Mouse (Mus musculus) cerebellum, adult 8-10 months (tissue): ENCODE measurements around the gene Tmtc2.

Experiments
- DNase-seq: peaks from one replicate; pipeline ENCODE4 v3.0.0; 2022

Tmtc2 gene

DNA sequence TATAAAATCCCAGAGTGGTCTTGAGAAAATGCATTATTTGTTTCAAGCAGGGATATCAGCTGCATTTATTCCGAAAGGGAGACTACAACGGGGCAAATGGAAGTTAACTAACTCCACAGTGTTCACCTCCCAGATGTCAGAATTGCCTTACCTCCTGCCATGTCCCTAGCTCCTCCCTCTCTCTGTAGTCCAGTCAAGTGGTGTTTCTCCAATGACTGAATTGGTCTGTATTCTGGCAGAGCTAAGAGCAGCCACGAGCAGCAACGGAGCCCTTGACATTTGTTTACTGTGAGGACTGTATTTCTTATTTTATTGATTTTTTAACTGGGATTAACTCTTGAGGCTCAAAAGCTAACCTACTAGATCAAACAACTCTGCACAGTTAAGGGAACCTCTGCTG, 81.8 kb downstream of the Tmtc2 start:
- no peak for DNase-seq

DNA sequence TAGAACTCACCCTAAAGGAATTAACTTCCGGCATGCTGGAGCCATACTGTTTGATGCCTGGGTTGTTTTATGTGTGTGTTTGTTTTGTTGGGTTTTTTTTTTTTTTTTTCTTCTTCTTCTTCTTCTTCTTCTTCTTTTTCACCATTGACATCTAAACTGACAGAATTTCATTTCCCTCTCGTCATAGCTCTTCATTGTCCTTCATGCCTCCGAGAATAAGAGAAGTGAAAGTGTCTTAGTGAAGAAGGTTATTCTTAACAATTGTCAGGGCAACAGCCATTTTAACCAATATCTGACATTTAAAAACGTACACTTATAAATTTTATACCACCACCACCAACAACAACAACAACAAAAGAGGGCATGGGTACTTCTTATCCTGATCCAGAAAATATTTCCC, 83.5 kb downstream of the Tmtc2 start:
- DNase-seq, result no peak

DNA sequence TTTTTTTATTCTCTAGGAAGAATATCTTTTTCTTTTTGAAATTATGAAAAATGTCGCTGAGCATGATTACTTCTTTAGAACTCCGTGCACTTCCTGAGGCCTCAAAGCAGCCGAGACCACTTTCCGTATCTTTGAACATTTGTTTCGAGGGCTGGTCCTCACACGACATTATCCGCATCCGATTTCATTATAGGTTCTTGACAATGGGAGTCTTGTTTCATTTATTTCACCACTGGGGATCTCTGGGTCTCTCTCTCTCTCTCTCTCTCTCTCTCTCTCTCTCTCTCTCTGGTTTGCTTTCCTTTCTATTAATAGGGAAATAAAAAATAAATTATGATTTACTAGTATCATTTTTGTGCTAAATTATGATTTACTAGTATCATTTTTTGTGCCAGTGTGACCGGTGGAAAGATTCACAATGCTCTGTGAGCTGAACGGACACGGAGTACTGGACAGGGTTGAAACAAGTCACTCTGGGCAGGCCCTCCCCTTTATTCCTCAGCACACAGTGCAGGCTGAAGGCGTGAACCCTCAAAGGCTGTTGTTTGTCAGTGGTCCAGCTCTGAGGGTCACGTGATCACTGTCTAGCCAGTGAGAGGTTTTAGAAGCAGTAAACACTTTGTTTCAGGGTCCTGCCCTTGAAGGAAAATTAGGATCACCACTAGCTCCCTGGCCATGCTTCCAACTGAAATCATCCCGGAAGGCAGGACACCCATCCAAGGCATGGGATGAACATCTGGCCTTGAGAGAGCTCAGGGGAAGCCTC, 84.1 kb downstream of the Tmtc2 start:
- no peak for DNase-seq

DNA sequence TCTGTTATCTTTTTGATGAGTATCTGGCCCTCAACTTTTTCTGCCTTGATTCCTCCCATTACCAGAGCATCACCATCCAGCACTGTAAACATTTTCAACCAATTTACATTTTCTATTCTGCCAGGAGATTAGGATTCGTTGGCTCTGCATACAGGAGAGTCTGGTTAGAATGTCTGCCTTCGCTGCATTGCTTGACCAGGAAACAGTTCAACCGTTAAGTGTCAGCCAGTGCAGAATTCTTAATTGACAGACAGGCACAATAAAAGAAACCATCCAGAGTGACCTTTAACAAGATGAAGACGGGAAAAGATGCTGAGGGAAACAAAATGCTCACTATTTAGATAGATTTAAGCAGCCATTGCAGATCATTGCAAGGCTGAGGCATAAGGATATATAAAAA, 87.3 kb downstream of the Tmtc2 start:
- DNase-seq, result no peak

DNA sequence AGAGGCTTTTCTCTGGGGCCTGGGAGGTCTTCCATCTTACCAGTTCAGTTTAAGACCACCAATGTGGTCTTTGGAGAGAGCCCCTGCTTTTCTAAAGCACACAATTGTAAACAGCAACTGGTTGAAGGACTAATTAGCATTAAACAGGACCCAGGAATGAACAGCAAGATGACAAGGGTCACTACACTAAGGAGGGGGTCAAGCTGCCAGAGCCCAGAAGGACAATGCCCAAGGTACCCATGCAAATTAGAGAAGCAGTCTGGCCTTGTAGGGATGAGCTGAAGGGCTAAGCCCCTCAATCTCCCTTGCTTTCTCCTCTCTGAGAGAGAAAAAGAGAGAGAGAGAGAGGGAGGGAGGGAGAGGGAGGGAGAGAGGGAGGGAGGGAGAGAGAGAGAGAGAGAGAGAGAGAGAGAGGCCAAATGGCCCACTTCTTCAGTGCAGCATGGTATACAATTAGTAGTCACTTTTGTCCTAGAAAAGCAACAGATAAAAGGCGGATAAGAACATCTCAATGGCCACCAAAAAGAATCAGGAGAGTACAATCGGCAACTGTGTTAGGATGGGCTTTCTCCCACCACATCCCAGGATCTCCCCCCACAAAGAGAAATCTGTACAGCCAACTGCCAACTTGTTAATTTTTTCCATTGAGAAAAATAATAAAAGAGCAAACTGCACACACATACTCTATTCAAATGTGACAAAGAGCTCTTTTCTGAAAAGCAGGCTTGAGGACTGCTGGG, 89.7 kb downstream of the Tmtc2 start:
- DNase-seq, result no peak

DNA sequence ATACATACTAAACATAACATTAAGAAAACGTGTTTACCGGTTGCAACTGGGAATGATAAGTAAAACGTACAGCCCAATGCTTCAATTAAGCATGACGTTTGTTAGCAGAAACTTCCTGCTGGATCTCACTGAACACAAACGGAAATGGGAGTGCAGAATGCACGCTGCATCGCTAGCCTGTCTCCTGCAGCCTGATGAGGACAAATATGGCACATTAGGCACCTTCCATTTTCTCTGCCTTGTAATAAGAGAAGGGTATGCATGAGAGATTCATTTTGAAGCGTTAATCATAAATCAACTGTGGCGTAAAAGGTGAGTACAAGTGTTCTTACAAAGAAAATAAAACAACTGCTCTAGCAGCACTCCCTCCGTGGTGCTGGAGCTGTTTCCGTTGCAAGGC, 94.5 kb downstream of the Tmtc2 start:
- DNase-seq, result no peak

DNA sequence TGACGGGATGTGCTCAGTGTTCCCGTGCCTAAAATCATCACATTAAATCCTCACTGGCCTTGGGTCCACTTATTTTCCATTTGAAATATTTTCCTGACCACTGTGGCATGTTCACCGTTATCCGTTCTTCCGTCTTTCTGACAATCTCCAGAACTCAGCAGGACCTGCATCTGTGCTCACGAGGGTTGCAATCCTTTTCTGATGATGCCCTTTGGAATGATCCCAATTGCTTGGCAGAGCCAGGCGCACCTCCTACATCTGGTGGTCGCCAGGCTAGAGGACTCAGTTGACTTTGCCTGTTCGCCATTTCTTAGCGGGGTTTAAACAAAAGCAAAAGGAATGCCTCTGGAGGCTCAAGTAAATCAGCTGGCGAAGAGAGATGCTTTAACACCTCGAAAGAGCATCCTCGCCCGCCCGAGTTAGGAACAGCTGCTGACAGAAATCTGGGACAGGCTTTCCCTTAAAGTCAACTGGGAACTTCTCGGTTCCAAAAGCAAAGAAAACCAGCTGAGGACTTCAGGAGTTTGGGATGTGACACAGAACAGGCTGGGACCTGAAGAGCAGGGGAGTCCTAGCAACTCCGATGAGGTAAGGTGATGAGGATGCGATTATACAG, 96.5 kb downstream of the Tmtc2 start:
- no peak for DNase-seq

DNA sequence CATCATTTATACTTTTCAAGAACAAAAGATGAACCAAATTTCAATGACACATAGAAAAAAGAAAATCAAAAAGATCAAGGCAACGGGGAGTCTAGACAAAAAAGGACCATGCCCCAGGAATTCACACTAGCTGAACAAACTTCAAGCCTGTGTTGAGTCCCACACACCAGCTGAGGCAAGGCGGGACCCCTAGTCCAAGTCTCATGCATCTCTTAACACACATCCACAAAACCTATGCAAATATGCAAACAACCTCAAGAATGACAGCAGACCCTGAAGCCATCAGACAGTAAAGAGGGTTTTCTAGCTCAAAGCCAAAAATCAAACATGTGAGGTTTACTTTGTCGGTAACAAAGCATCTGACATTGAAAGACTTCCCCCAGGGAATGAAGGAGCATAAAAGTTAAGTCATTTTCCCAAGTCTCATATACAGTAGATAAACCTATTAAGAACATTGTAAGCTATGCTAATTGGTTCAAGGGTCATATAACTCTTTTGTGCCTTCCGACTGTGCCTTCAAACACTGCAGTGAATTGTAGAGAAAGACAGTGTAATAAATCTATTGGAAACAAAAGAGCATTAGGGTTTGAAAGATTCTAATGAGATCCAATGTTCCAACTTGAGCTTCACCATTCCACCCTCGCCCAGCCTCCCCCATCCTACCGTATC, 100.0 kb downstream of the Tmtc2 start:
- DNase-seq, result no peak

DNA sequence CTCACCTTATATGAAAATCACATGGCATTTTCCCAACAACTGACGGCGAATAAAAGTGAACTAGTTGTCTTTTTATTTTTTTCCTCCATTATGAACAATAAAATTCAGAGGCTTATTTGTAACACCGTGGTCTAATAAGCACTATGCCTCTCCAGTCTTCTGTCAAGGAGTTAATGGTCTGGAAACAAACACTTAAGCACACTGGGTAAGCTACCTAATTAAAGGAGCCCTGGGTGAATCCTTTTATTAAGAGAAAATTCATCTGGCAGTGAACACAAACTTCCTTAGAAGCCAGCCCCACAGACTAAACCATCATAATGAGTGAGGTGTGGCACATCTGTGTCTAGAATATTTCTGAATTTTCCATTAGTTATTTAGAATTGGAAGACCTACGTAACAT, 109.9 kb downstream of the Tmtc2 start:
- DNase-seq, result no peak

DNA sequence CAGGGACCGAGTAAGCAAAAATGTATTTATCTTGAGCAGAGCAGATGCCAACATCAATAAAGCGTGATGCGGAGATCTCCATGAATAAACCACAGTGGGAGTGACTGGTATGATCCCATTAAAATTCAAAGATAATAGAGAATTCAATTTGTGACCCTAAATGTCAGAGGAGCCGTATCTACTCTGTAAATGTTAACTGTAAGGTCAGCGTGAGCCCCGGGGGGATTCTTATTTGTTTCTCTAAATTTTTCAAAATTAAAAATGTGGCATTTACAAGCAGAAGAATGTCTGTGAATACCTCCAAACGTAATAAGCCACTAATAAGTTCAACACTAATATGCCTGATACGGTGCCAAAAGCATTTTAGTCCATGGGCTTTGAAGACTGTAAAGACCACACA, 120.8 kb downstream of the Tmtc2 start:
- DNase-seq, result no peak

DNA sequence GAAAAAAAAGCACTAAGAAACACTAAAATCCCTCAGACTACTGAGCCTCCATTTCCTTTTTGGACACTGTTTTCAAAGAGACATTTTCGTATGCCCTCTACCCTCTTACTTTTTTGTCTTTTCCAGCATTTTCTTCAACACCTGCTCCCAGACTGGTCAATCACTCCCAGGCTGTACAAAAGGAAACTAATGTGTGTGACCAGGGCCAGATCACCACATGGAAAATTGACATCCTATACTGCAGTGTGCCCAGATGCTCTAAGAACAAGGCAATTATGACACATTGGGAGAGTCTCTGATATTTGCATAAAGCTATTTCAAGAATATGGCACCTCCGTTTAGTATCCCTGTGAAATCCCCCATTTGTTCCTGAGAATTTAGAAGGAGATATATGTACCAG, 127.1 kb downstream of the Tmtc2 start:
- DNase-seq, result no peak

DNA sequence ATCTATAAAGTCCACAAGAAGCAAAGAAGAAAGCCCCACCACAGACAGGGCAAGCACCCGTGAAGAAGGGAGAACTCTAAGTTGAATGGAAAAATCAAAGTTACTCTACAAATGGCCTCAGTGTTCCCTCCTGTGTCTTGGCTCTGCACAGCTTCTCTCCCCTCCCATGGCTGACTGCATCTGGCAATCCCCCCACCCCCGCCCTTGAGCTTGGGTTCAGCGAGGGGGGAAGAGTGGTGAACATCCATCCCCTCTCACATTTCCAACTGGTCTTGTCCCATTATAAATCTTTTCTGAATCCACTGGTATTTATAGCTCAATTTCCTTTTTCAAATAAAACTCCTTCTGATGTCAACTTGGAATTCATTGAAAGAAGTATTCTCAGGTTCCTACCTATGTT, 129.9 kb downstream of the Tmtc2 start:
- DNase-seq, result no peak

DNA sequence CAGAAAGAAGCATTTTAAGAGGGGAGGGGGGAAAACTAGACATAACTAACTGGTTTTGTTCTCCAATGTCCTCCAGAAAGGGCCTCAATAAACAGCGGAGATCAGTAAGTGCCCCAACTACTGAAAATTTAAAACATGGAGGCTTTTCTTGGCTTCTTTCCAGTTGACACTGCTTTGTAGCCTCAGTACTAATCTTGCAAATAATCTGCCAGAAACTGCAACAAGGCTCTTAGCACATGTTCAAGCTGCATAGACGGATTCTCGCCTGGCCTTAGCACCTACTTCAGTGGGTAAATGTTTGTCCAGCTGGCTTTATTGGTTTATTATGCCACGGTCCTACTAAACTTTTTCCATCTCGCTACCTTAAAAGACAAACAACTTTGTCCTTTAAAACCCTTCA, 139.4 kb downstream of the Tmtc2 start:
- DNase-seq, result no peak

DNA sequence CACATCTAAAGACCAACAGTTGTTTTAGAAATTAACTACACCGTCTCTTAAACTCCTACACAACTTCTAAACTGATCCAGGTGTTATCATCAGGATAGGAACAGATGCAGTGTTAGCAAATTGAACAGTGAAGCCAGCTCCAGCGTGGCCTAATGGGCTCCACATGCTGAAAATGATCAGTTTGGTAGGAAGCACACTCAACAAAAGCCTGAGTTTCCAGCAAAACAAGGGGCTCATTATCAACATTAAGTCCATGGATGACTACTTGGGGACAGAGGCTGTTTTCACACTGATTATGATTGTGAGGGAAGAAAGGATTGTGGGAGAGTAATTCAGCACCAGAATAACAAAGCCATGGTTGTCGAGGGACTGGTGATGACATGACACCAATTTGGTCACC, 143.4 kb downstream of the Tmtc2 start:
- DNase-seq, result no peak

DNA sequence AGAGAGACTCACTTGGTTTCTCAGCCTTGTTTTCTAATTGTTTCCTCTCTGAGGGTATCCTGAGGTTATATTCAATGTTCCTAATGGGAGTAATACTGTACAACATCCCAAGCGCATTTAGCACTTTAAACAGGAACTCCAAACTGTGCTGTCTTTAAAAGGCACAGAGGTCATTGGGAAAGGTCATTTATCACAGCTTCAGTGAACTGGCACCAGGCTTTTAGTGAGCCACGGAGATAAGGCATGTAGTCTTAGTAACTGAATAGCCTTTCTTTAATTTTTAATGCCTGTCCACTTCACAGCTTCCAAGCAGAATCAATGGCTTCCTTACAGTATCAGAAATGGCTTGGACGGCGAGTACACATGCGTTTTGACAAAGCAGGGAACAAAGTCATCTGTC, 144.0 kb downstream of the Tmtc2 start:
- no peak for DNase-seq

DNA sequence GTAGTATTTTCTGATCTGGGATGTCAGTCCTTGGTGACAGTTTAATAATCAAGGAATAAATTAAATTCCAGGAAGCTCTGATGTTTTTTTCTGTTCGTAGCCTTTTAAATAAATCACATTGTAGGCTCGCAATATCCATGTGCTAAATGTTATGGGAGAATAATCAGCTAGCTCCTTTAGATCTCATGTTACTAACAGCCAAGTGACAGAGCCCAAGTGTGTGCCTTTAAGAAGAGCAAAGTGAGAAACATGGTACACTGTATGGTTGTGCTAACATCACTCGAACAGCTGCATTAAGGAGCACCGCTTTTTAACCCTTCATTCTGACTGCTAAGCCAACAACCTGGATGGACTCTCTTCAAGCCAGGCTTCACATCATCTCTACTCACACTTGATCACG, 146.2 kb downstream of the Tmtc2 start:
- DNase-seq, result no peak

DNA sequence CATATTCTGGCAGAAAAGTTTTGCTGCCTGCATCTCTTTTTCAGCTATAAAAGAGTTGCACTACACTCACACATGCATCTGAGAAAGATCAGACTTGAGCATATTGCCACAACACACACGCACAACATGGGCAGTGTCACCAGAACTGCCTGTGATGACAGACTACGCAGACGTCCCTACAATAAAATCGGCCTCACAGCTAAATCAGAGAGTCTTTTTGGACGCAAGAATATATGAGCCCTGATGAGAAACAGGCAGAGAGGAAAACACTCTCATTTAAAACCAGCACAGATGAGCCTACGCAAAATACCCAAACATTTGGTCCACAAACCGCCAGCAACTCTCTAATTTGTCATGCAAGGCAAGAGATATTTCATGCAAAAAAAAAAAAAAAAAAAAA, 146.6 kb downstream of the Tmtc2 start:
- no peak for DNase-seq

DNA sequence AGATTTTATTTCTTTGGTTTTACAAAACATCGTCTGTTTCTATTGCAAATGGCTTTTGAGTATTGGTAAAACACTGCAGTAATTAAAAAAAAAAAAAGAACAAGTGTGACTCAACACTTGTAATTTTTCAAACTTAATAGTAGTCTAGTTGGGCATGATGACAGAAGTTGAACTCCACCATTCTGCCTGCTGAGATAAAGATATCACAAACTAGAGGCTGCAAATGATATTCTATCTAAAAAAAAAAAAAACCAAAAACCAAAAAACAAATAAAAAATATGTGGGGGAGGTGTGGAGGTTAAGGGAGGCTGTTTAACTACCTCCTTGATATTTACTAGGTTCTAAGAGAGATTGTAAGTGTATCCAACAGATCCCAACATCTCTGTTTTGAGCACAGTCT, 149.2 kb downstream of the Tmtc2 start:
- DNase-seq, result no peak

DNA sequence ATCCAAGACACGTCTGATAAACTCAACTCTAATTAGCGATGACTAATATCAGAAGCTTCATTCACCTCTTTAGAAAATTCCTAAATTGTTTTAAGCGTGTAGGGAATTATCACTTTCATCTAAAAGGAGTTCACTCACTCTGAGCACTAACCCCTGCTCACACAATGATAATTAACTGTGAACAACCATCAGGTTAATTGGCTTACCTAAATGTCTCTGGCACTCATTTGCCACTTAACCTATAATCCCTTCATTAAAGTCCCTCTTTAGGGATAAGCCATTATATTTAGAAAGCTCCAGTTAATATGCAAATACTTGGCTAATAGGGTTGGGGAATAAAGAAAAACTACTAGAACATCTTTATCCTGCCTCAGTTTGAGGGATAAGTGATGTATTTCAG, 151.1 kb downstream of the Tmtc2 start:
- no peak for DNase-seq

DNA sequence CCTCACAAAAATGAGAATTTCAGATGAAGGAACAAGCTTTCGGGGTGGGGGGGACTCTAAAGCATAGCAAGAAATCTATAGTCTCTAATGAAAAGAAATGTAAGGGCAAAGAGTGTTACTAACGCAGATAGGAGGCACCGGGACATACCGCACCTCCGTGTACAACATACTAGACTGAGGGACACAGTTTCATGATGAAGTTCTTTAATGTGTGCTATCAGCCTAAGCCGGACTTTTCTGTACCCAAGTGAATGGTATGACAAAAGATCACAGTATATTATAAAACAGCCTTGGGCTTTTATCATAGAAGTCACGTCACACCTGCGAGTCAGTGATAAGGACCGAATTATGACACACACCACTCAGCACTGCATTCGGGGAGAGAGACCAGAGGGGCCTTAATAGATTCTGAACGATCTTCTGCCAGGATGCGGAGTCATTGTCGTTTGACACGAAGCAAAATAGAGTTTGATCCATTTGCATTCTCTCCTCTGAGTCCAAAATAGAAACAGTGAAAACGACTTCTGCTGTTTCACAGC, 156.3 kb downstream of the Tmtc2 start:
- DNase-seq, result no peak

DNA sequence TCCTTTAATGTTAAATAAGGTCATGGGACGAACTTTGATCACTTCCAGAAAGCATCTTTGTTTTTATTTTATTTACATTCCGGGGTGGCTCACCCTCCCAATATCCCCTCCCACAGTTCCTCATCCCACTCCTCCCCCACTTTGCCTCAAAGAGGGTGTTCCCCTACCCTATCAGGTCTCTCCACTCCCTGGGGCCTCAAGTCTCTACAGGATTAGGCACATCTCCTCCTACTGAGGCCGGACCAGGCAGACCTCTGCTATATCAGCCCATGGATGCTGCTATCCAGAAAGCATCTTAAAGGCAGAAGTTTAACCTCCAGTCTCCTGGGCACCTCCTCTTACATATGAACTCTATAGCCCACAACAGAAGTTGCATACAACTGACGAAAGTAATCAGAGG, 157.7 kb downstream of the Tmtc2 start:
- no peak for DNase-seq

DNA sequence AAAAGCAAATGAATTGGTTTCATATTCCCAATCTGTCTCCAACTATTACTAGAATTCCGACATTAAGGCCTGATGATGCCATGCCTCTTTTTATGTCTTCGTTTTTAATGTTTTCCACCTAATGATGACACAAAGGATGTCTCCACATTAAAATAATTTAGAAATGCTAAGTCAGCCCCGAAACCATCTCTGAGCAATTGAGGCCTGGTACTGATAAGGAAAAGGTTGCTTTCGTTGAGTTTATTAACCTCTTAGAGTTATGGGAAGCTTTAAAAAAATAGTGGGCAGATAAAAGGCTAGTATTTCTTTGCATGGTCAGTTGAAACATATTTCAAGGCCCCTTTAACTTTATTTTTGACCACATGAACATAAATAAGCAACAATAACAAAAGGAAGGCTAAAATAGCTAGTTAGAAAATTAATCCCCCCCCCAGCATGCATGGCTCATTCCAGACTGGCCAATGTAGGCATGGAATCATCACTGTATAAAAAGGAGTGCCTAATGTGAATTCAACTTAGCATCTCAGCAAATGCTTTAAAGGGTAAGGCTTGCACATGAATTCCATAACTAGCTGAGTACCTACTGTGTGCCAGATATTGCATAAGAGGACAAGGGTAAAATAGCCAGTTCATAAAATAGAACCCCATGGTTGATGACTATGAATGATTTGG, 168.3 kb downstream of the Tmtc2 start:
- no peak for DNase-seq

DNA sequence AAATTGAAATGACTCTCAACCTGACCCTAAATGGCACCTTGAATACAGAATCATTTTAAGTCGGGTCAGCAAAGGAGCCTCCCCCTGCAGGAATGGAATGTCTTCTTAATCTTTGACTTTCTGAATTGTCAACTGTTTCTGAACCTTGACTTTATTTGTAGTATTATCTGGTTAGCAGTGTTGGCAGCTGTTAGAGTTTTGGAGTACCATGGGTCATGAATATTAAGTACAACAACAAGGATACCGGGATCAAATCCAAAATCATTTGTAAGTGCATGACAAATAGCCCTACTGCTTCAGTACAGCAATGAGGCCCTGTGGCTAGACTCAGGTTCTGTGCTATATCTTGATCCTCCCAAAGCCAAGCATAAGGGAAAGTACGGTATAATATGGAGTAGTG, 170.3 kb downstream of the Tmtc2 start:
- DNase-seq, result no peak
